Mouse (Mus musculus): Measurements from ENCODE around the gene Lck. TPM values are rescaled to one million over a fixed set of nuclear protein-coding genes. Genes with fewer than 3 reads are reported as not detected.

Gene Lck
- 10.0 and 10.5 TPM in 2 replicates for polyA plus RNA-seq (2014; fragmentation: Nextera tagmentation; extraction: Ambion mirVana)

GRCm38 (mm10) chr4:129573430-129573829 is at the start of gene Lck:
Gene Lck (minus strand): TSS chr4:129573641.
- 93% methylated on average over 7 of the region's 8 CpGs for WGBS
- Histone ChIP-seq H3K4me2 (ENCODE audit: low read depth, low read length) (no peak within 1 kb of the TSS), H3K9ac (replicated peaks; ENCODE audit: low read depth, low read length) (no peak within 1 kb of the TSS), H3K27me3 (ENCODE audit: control insufficient read depth, insufficient read depth, low read length) (no peaks in the 10 kb centered on the region), H3K9me3 (ENCODE audit: control insufficient read depth, low read length) (no peaks in the 10 kb centered on the region), H3K27ac (ENCODE audit: low read depth, low read length) (no peak within 1 kb of the TSS), H3K4me1 (ENCODE audit: control insufficient read depth, insufficient read depth, low read length) (no peaks in the 10 kb centered on the region; the same call in 1 of the 2 replicates), H3K36me3 (ENCODE audit: control insufficient read depth, insufficient read depth, low read length) (no peaks in the 10 kb centered on the region), H3K4me3 (ENCODE audit: low read depth, low read length) (no peak within 1 kb of the TSS)
- ATAC-seq (ENCODE audit: low read depth), result no peak

DNA sequence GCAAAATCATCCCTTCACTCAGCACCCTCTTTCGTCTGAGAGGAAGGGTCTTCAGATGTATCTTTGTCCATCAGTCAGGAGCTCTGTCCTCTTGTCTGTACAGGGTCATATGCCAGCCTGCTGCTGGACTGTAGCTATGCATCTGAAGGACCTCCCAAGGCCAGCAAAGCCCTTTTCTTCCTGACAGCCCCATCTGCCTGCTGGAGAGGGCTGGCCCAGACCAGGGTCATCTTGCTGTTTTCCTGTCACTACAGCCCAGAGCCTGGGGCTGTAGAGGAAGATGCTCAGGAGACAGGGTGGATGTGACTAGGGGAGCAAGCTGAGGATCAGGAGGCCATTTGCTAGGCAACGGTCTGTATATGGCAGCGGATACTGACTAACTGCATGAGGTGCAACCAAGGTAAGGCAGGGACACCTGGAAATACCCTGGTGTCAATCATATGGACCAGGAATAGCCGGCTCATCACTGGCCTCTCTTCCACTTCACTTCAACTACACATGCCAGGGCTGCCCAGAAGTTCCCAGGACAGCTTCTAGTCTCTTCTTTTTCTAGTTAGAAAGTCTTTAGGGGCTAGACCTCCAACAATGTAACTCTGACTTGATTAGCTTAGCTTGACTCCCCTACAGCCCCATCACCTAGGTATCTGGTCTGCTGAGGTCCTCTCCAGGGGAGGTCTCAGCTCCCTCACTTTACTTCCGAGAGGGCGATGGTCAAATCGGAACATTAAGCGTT is 49.5 kb upstream of the Lck start:
- no peaks in the 10 kb centered on the region for H3K9me3 ChIP-seq (ENCODE audit: control insufficient read depth, low read length)
- H3K4me1 ChIP-seq (ENCODE audit: control insufficient read depth, insufficient read depth, low read length), result peaks cover 33% of the 10 kb centered on the region
- H3K4me3 ChIP-seq (ENCODE audit: low read depth, low read length), result peak overlapping the region; percentile 59
- peaks cover 10% of the 10 kb centered on the region for H3K36me3 ChIP-seq (ENCODE audit: control insufficient read depth, insufficient read depth, low read length)
- H3K27me3 ChIP-seq (ENCODE audit: control insufficient read depth, insufficient read depth, low read length), result no peaks in the 10 kb centered on the region
- H3K27ac ChIP-seq (ENCODE audit: low read depth, low read length), result peak overlapping the region; percentile 96
- H3K4me2 ChIP-seq (ENCODE audit: low read depth, low read length), result peak overlapping the region; percentile 86
- peak overlapping the region; percentile 81 for H3K9ac ChIP-seq (replicated peaks; ENCODE audit: low read depth, low read length)
- 16% methylated on average over 8 of the region's 8 CpGs for WGBS
- ATAC-seq (ENCODE audit: low read depth), result no peak

DNA sequence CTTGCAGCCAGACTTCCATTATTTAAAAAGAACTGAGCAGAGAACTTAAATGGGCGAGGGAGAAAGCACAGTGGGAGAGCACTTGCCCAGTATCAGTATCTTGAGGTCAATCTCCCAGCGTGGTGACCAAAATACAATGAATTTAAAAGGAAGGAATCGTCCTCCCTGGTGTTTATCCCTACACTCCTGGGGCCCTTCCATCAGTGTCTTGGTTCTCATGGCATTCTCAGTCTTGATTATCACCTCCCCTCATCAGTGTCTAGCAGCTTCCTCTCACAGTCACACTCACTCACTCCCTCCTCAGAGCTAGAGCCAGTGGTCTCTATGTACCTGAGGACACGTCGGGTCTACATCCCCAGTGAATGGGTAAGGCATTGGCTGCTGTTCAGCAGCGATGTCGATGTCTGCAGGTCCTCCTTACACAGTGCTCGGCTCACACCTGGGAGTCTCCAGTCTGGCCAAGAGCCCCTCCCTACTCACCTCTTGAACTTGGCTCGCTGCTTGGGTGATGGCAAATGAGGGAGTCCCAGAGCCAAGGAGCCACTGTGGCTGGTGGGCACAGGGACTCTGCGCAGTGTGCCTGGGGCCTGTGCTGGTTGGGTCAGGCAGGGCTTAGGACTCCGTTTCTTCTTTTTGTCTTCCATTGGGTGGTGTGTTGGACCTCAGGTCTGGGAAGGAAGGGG is 48.8 kb upstream of the Lck start:
- 85% methylated on average over 11 of the region's 11 CpGs for WGBS
- H3K9me3 ChIP-seq (ENCODE audit: control insufficient read depth, low read length), result no peaks in the 10 kb centered on the region
- peak overlapping the region; percentile 81; the same call in 1 of the 2 replicates for H3K9ac ChIP-seq (replicated peaks; ENCODE audit: low read depth, low read length)
- peak overlapping the region; percentile 86 for H3K4me2 ChIP-seq (ENCODE audit: low read depth, low read length)
- H3K27ac ChIP-seq (ENCODE audit: low read depth, low read length), result no peak overlapping the region; the same call in 1 of the 2 replicates
- H3K36me3 ChIP-seq (ENCODE audit: control insufficient read depth, insufficient read depth, low read length), result peaks cover 3% of the 10 kb centered on the region
- H3K4me3 ChIP-seq (ENCODE audit: low read depth, low read length), result peak overlapping the region; percentile 59; the same call in 1 of the 2 replicates
- no peak for ATAC-seq (ENCODE audit: low read depth)
- H3K4me1 ChIP-seq (ENCODE audit: control insufficient read depth, insufficient read depth, low read length), result peaks cover 36% of the 10 kb centered on the region
- H3K27me3 ChIP-seq (ENCODE audit: control insufficient read depth, insufficient read depth, low read length), result no peaks in the 10 kb centered on the region

- Histone ChIP-seq H3K36me3 (ENCODE audit: control insufficient read depth, insufficient read depth, low read length) (peaks cover 3% of the 10 kb centered on the region; the same call in 1 of the 2 replicates), H3K4me2 (ENCODE audit: low read depth, low read length) (no peak overlapping the region), H3K27me3 (ENCODE audit: control insufficient read depth, insufficient read depth, low read length) (no peaks in the 10 kb centered on the region), H3K9ac (replicated peaks; ENCODE audit: low read depth, low read length) (no peak overlapping the region), H3K27ac (ENCODE audit: low read depth, low read length) (no peak overlapping the region), H3K4me1 (ENCODE audit: control insufficient read depth, insufficient read depth, low read length) (peaks cover 36% of the 10 kb centered on the region), H3K9me3 (ENCODE audit: control insufficient read depth, low read length) (no peaks in the 10 kb centered on the region), H3K4me3 (ENCODE audit: low read depth, low read length) (no peak overlapping the region)
- ATAC-seq (ENCODE audit: low read depth), result no peak
- 89% methylated on average over 8 of the region's 8 CpGs for WGBS
Observed at GRCm38 (mm10) chr4:129621283-129621841, 47.9 kb upstream of the Lck start.

- Histone ChIP-seq H3K9me3 (ENCODE audit: control insufficient read depth, low read length) (no peaks in the 10 kb centered on the region), H3K4me3 (ENCODE audit: low read depth, low read length) (no peak overlapping the region), H3K27me3 (ENCODE audit: control insufficient read depth, insufficient read depth, low read length) (no peaks in the 10 kb centered on the region), H3K36me3 (ENCODE audit: control insufficient read depth, insufficient read depth, low read length) (0 out of 2 replicates have a peak, but pooled peaks cover 3% of the 10 kb centered on the region), H3K4me2 (ENCODE audit: low read depth, low read length) (no peak overlapping the region), H3K9ac (replicated peaks; ENCODE audit: low read depth, low read length) (no peak overlapping the region), H3K27ac (ENCODE audit: low read depth, low read length) (no peak overlapping the region), H3K4me1 (ENCODE audit: control insufficient read depth, insufficient read depth, low read length) (peaks cover 36% of the 10 kb centered on the region)
- no peak for ATAC-seq (ENCODE audit: low read depth)
- WGBS, result 87% methylated on average over 11 of the region's 11 CpGs
Observed at GRCm38 (mm10) chr4:129620419-129621282, 47.2 kb upstream of the Lck start.

DNA sequence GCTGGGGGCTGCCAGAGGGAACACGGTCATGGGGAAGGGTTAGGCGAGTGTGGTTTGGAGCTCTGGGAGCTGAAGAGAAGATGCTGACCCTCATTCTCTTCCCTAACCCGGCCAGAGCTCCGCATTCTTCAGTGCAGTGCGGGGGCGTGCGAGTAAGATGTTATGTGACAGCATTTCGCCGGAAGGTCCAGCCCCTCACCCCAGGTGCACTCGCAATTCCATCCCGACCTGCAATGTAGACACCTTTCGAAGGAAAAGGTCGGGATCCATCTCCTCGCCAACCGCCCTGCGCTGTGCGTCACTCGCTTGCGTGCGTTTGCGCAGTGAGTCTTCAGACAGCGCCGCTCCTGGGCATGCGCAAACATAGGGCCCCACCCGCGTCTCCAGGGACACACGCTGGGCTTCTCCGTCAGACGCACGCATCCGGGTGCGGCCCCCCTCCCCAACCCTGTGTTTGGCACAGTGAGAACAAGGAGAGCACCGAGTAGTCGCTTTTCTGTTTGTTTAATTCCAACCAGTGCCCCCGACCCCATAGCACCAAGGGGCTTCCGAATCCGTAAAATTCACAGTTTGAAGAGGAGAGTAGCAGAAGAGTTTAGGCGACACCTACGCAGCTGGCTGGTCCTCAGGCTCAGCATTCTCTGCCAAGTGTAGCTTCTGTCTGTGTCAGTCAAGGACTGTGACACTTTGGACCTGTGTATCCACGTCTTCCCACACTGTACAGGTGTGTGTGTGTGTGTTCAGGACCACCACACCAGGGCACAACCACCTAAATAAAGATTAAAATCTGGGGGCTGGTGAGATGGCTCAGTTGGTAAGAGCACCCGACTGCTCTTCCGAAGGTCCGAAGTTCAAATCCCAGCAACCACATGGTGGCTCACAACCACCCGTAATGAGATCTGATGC is 45.6 kb upstream of the Lck start, which contains the start of gene Iqcc:
TSS of gene Iqcc (minus strand) at position 314 of the 906 bp plus-strand sequence.
- 4% methylated on average over 43 of the region's 44 CpGs for WGBS
- peaks cover 23% of the 10 kb centered on the region for H3K4me1 ChIP-seq (ENCODE audit: control insufficient read depth, insufficient read depth, low read length)

GRCm38 (mm10) chr4:129618031-129618430 is 44.6 kb upstream of the Lck start:
- peaks cover 20% of the 10 kb centered on the region for H3K4me1 ChIP-seq (ENCODE audit: control insufficient read depth, insufficient read depth, low read length)
- peak overlapping the region; percentile 92 for H3K4me2 ChIP-seq (ENCODE audit: low read depth, low read length)
- H3K9me3 ChIP-seq (ENCODE audit: control insufficient read depth, low read length), result no peaks in the 10 kb centered on the region
- peak overlapping the region; percentile 66 for H3K4me3 ChIP-seq (ENCODE audit: low read depth, low read length)
- 0 out of 2 replicates have a peak, but pooled peaks cover 3% of the 10 kb centered on the region for H3K36me3 ChIP-seq (ENCODE audit: control insufficient read depth, insufficient read depth, low read length)
- ATAC-seq (ENCODE audit: low read depth), result no peak
- H3K27ac ChIP-seq (ENCODE audit: low read depth, low read length), result peak overlapping the region; percentile 91
- no peaks in the 10 kb centered on the region for H3K27me3 ChIP-seq (ENCODE audit: control insufficient read depth, insufficient read depth, low read length)
- WGBS, result 97% methylated on average over 5 of the region's 5 CpGs
- peak overlapping the region; percentile 88 for H3K9ac ChIP-seq (replicated peaks; ENCODE audit: low read depth, low read length)

More for the DNA sequence above, 45.6 kb upstream of the Lck start, which contains the start of gene Iqcc:
- H3K9ac ChIP-seq (replicated peaks; ENCODE audit: low read depth, low read length), result peak within 1 kb of the TSS; percentile 88
- H3K27ac ChIP-seq (ENCODE audit: low read depth, low read length), result peak within 1 kb of the TSS; percentile 91
- H3K4me3 ChIP-seq (ENCODE audit: low read depth, low read length), result peak within 1 kb of the TSS; percentile 66
- H3K9me3 ChIP-seq (ENCODE audit: control insufficient read depth, low read length), result no peaks in the 10 kb centered on the region
- peak; percentile 92 for ATAC-seq (ENCODE audit: low read depth)
- no peaks in the 10 kb centered on the region for H3K27me3 ChIP-seq (ENCODE audit: control insufficient read depth, insufficient read depth, low read length)
- peak within 1 kb of the TSS; percentile 92 for H3K4me2 ChIP-seq (ENCODE audit: low read depth, low read length)
- H3K36me3 ChIP-seq (ENCODE audit: control insufficient read depth, insufficient read depth, low read length), result 0 out of 2 replicates have a peak, but pooled peaks cover 3% of the 10 kb centered on the region

All from neural tube, embryonic 14.5 days (tissue).